Mouse (Mus musculus) C2C12 (cell line): Measurements from ENCODE around the gene Spata32.

Experiments
- CTCF ChIP-seq: IDR thresholded peaks from one replicate; pipeline ENCODE4 v1.5.1; 2011; ENCODE audit not compliant: control insufficient read depth, insufficient read depth, insufficient read length
- MAX ChIP-seq: IDR thresholded peaks from one replicate; pipeline ENCODE4 v1.6.1; 2011; ENCODE audit warnings: mild to moderate bottlenecking, control low read depth

DNA sequence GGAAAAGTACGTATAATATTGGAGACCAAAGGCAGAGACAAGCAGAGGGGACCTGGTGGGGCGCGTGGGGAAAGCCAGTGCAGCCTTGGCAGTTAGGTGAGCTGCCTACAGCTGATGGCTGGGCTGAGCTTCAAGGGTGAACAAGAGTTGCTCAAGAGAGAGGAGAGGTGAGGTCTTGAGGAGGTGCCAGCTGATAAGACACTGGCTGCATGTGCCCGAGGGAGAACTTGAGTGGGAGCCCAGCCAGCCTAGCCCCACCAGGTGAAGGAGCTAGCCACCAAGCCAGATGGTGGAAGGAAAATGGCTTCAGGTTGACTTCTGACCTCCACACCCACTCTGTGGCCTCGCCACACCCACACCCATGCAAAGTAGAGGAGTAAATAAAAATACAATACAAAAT is 34.1 kb upstream of the Spata32 start:
- TF ChIP-seq MAX: no peak
- TF ChIP-seq CTCF: no peak
